Mouse (Mus musculus) neural tube, embryonic 14.5 days (tissue): ENCODE data around the gene Igsf11. TPM values are rescaled to one million over a fixed set of nuclear protein-coding genes. Genes with fewer than 3 reads are reported as not detected.

Source experiments
- ATAC-seq: fragments of 200-750 bp; cut with Nextera tagmentation; 2 replicates; pipeline ENCODE4 v1.8.0; 2017; ENCODE audit warnings: low read depth, mild to moderate bottlenecking, moderate TSS enrichment, moderate library complexity
- H3K27ac ChIP-seq: fragments of 300-500 bp; sonication (generic); 2 replicates; pipeline ENCODE4 v1.5.1; 2014; ENCODE audit warnings: low read depth, mild to moderate bottlenecking, control low read depth, low read length, moderate library complexity, mixed read lengths
- H3K27me3 ChIP-seq: fragments of 300-500 bp; sonication (generic); 2 replicates; pipeline ENCODE4 v1.6.1; 2014; ENCODE audit warnings: low read length; ENCODE audit not compliant: control insufficient read depth, insufficient read depth
- H3K36me3 ChIP-seq: fragments of 300-500 bp; sonication (generic); 2 replicates; pipeline ENCODE4 v1.6.1; 2014; ENCODE audit warnings: low read length, mixed read lengths; ENCODE audit not compliant: control insufficient read depth, insufficient read depth
- H3K4me1 ChIP-seq: fragments of 300-500 bp; sonication (generic); 2 replicates; pipeline ENCODE4 v1.6.1; 2014; ENCODE audit warnings: low read length; ENCODE audit not compliant: control insufficient read depth, insufficient read depth
- H3K4me2 ChIP-seq: fragments of 300-500 bp; sonication (generic); 2 replicates; pipeline ENCODE4 v1.6.1; 2014; ENCODE audit warnings: mild to moderate bottlenecking, low read depth, low read length, control low read depth
- H3K4me3 ChIP-seq: fragments of 300-500 bp; sonication (generic); 2 replicates; pipeline ENCODE4 v1.5.1; 2014; ENCODE audit warnings: low read depth, low read length, control low read depth, mixed read lengths
- H3K9ac ChIP-seq: fragments of 300-500 bp; sonication (generic); replicated peaks from 2 replicates; pipeline ENCODE4 v1.6.1; 2014; ENCODE audit warnings: low read depth, mild to moderate bottlenecking, control low read depth, low read length, mixed read lengths
- H3K9me3 ChIP-seq: fragments of 300-500 bp; sonication (generic); 2 replicates; pipeline ENCODE4 v1.6.1; 2016; ENCODE audit warnings: low read length; ENCODE audit not compliant: control insufficient read depth
- WGBS: fragments of 180-500 bp; shearing (Covaris S2); extraction: QIAGEN DNeasy Blood & Tissue Kit; methylation state at CpG from one replicate; pipeline ENCODE4 v1.1.7; 2014; 5-methylcytosine and 5-hydroxymethylcytosine counted together
- polyA plus RNA-seq: library from polyadenylated mRNA; unstranded; fragments of >200 nt; fragmentation: Nextera tagmentation; extraction: Ambion mirVana; gene quantifications from 2 replicates; pipeline ENCODE4 v1.2.1, GENCODE M21; 2014

Gene Igsf11
- polyA plus RNA-seq, 1 experiment from 2014 or later, result 3.7 TPM

GRCm38 (mm10) chr16:38918121-38918520 is 25.6 kb downstream of the Igsf11 start:
- Histone ChIP-seq H3K4me3 (no peak overlapping the region), H3K4me2 (no peak overlapping the region), H3K9me3 (no peaks in the 10 kb centered on the region), H3K4me1 (no peaks in the 10 kb centered on the region), H3K36me3 (no peaks in the 10 kb centered on the region), H3K9ac (no peak overlapping the region), H3K27me3 (no peaks in the 10 kb centered on the region), H3K27ac (no peak overlapping the region)
- WGBS, result 94% methylated on average over 2 of the region's 2 CpGs
- no peak for ATAC-seq

DNA sequence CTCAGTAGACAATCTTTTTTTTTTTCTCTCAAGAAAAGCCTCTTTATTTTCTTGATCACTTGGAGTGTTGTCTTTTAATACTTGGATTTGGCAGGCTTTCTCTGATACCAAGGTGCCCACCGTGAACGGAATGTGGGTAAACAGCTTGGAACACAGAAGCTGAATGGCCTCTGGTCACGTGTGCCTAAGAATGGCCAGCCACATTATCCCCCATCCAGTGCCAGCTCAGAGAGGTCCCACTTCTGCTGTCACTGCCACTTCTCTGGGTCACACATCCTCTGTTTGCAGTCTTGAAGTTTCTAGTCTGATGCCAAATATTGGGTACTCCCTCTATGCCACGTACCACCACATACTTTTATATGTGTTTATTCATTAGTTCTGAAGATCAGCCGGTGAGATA is 28.0 kb downstream of the Igsf11 start:
- Histone ChIP-seq H3K36me3 (no peaks in the 10 kb centered on the region), H3K27me3 (no peaks in the 10 kb centered on the region), H3K4me2 (no peak overlapping the region), H3K9ac (no peak overlapping the region), H3K27ac (no peak overlapping the region), H3K4me3 (no peak overlapping the region), H3K4me1 (no peaks in the 10 kb centered on the region), H3K9me3 (no peaks in the 10 kb centered on the region)
- WGBS, result 79% methylated on average over 5 of the region's 5 CpGs
- ATAC-seq, result peak; percentile 31; the same call in 1 of the 2 replicates

DNA sequence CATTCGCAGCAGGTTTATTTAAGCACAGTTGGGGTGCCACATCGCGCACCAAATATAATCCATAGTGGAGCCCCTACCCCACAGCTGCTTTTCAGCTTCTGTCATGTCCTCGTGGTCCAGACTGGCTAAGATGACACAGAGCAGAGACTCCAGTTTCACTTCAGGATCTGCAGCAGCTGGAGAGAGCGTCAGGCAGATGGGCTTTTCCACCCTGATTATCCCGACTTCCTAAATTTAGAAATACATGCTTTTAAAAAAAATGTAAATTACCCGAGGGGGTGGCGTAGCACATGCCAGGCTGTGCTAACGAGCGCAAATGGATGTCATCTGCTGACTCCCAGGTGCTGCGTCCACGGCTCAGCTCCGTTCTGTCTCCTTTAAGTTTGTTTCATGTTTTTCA is 32.5 kb downstream of the Igsf11 start:
- Histone ChIP-seq H3K9me3 (no peaks in the 10 kb centered on the region), H3K4me2 (no peak overlapping the region), H3K36me3 (no peaks in the 10 kb centered on the region), H3K9ac (no peak overlapping the region), H3K27me3 (no peaks in the 10 kb centered on the region), H3K27ac (no peak overlapping the region), H3K4me3 (no peak overlapping the region), H3K4me1 (no peaks in the 10 kb centered on the region)
- WGBS, result 47% methylated on average over 13 of the region's 13 CpGs
- ATAC-seq, result peak; percentile 51; the same call in 1 of the 2 replicates

DNA sequence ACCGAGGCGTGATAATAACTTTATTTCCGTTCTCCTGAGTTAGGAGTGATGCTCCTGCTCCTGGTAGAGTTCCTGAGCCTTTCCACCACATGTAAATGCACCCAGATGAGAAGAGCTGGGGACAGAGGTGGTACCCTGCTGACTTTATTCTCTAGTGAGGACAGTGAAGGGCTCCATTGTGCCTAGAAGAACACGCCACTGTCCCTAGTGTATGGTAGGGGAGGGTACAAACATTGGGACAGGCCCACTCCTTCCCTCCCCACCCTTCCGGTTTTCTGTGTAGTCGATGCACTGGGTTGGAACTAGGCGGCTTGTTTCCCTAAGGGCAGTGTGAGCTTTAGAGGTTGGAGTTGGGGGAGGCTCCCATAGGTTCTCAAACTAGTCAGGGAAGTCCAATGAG is 36.3 kb downstream of the Igsf11 start:
- no peak overlapping the region for H3K27ac ChIP-seq
- no peak overlapping the region for H3K9ac ChIP-seq
- no peaks in the 10 kb centered on the region for H3K27me3 ChIP-seq
- H3K9me3 ChIP-seq, result no peaks in the 10 kb centered on the region
- H3K4me3 ChIP-seq, result no peak overlapping the region
- no peak overlapping the region for H3K4me2 ChIP-seq
- ATAC-seq, result no peak
- H3K4me1 ChIP-seq, result no peaks in the 10 kb centered on the region
- H3K36me3 ChIP-seq, result no peaks in the 10 kb centered on the region
- 86% methylated on average over 7 of the region's 7 CpGs for WGBS

DNA sequence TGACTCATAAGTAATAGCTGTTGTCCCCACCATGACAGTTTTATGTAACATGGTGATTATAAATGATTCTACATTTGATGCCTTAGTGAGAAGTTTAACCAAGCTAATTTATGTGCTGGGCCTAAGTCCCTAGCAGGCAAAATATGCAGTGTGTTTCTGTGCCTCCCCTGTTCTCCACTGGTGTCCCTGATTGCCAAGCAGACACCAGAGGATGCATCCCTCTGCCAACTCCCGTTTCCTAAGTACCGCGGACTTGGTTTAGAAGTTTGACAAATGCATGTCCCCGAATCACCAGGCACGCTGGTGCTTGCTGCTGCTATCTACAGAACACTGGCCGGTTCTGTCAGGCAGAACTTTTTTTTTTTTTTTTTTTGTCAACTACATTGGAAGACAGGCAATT is 39.0 kb downstream of the Igsf11 start:
- H3K4me2 ChIP-seq, result no peak overlapping the region
- no peaks in the 10 kb centered on the region for H3K36me3 ChIP-seq
- H3K9me3 ChIP-seq, result no peaks in the 10 kb centered on the region
- no peak overlapping the region; the same call in 1 of the 2 replicates for H3K27ac ChIP-seq
- no peak overlapping the region for H3K9ac ChIP-seq
- H3K4me1 ChIP-seq, result no peaks in the 10 kb centered on the region
- 74% methylated on average over 6 of the region's 6 CpGs for WGBS
- H3K27me3 ChIP-seq, result no peaks in the 10 kb centered on the region
- no peak for ATAC-seq
- H3K4me3 ChIP-seq, result no peak overlapping the region

GRCm38 (mm10) chr16:38940805-38941204 is 48.3 kb downstream of the Igsf11 start:
- H3K4me3 ChIP-seq, result no peak overlapping the region
- 0 out of 2 replicates have a peak overlapping the region, but pooled peaks have one; percentile 30 for H3K27ac ChIP-seq
- H3K27me3 ChIP-seq, result no peaks in the 10 kb centered on the region
- no peak overlapping the region for H3K9ac ChIP-seq
- H3K4me1 ChIP-seq, result no peaks in the 10 kb centered on the region
- H3K36me3 ChIP-seq, result no peaks in the 10 kb centered on the region
- 0 out of 2 replicates have a peak, but pooled peaks have one; percentile 3 for ATAC-seq
- H3K9me3 ChIP-seq, result no peaks in the 10 kb centered on the region
- WGBS, result 37% methylated on average over 3 of the region's 3 CpGs
- H3K4me2 ChIP-seq, result no peak overlapping the region

- 0 out of 2 replicates have a peak, but pooled peaks cover 1% of the 10 kb centered on the region for H3K4me1 ChIP-seq
- no peak overlapping the region for H3K4me2 ChIP-seq
- H3K27ac ChIP-seq, result no peak overlapping the region
- no peaks in the 10 kb centered on the region for H3K27me3 ChIP-seq
- no peaks in the 10 kb centered on the region for H3K36me3 ChIP-seq
- WGBS, result 23% methylated on average over 6 of the region's 6 CpGs
- no peak overlapping the region for H3K9ac ChIP-seq
- peak; percentile 68; the same call in 1 of the 2 replicates for ATAC-seq
- no peak overlapping the region for H3K4me3 ChIP-seq
- no peaks in the 10 kb centered on the region for H3K9me3 ChIP-seq
Observed at GRCm38 (mm10) chr16:38941275-38941674, 48.8 kb downstream of the Igsf11 start.

- H3K4me2 ChIP-seq, result no peak overlapping the region
- 0 out of 2 replicates have a peak, but pooled peaks cover 5% of the 10 kb centered on the region for H3K4me1 ChIP-seq
- 39% methylated on average over 5 of the region's 5 CpGs for WGBS
- no peak for ATAC-seq
- H3K27ac ChIP-seq, result no peak overlapping the region
- no peak overlapping the region for H3K9ac ChIP-seq
- H3K4me3 ChIP-seq, result no peak overlapping the region
- no peaks in the 10 kb centered on the region for H3K9me3 ChIP-seq
- H3K36me3 ChIP-seq, result no peaks in the 10 kb centered on the region
- H3K27me3 ChIP-seq, result no peaks in the 10 kb centered on the region
Observed at GRCm38 (mm10) chr16:38943706-38944550, 51.5 kb downstream of the Igsf11 start.

GRCm38 (mm10) chr16:38945111-38945510 is 52.6 kb downstream of the Igsf11 start:
- Histone ChIP-seq H3K36me3 (no peaks in the 10 kb centered on the region), H3K9ac (no peak overlapping the region), H3K27me3 (no peaks in the 10 kb centered on the region), H3K4me1 (0 out of 2 replicates have a peak, but pooled peaks cover 5% of the 10 kb centered on the region), H3K4me3 (no peak overlapping the region), H3K9me3 (no peaks in the 10 kb centered on the region), H3K27ac (peak overlapping the region; percentile 25; the same call in 1 of the 2 replicates), H3K4me2 (no peak overlapping the region)
- no peak for ATAC-seq
- 24% methylated on average over 7 of the region's 7 CpGs for WGBS
